Mouse (Mus musculus): ENCODE data around the gene Arid1a. TPM values are rescaled to one million over a fixed set of nuclear protein-coding genes. Genes with fewer than 3 reads are reported as not detected.
A peak's percentile ranks its signal among the peaks of the same experiment; 100 is the strongest.

Arid1a gene
- polyA plus RNA-seq, 1 experiment from 2014 or later = 24.2 TPM

- Histone ChIP-seq H3K4me3 (ENCODE audit: low read length) (peak overlapping the region; percentile 92), H3K27me3 (replicated peaks; ENCODE audit: control insufficient read depth, insufficient read depth, low read length) (no peaks in the 10 kb centered on the region), H3K9me3 (ENCODE audit: control insufficient read depth, low read length) (no peaks in the 10 kb centered on the region), H3K4me1 (ENCODE audit: control insufficient read depth, insufficient read depth, low read depth, low read length) (peaks cover 21% of the 10 kb centered on the region), H3K36me3 (ENCODE audit: control insufficient read depth, insufficient read depth, low read length) (no peaks in the 10 kb centered on the region), H3K9ac (ENCODE audit: low read depth, low read length) (peak overlapping the region; percentile 99), H3K4me2 (ENCODE audit: low read length) (peak overlapping the region; percentile 71), H3K27ac (ENCODE audit: low read depth, low read length) (peak overlapping the region; percentile 90)
- under 1% methylated on average over 47 of the region's 69 CpGs for WGBS
- peak; percentile 75 for ATAC-seq
Measured at GRCm38 (mm10) chr4:133632483-133633327, 123.9 kb downstream of the Arid1a start.

GRCm38 (mm10) chr4:133631769-133632411 is 124.7 kb downstream of the Arid1a start:
- no peaks in the 10 kb centered on the region for H3K27me3 ChIP-seq (replicated peaks; ENCODE audit: control insufficient read depth, insufficient read depth, low read length)
- H3K4me1 ChIP-seq (ENCODE audit: control insufficient read depth, insufficient read depth, low read depth, low read length) = peaks cover 21% of the 10 kb centered on the region
- peak overlapping the region; percentile 92 for H3K4me3 ChIP-seq (ENCODE audit: low read length)
- peak overlapping the region; percentile 99 for H3K9ac ChIP-seq (ENCODE audit: low read depth, low read length)
- H3K9me3 ChIP-seq (ENCODE audit: control insufficient read depth, low read length) = no peaks in the 10 kb centered on the region
- ATAC-seq = no peak
- no peaks in the 10 kb centered on the region for H3K36me3 ChIP-seq (ENCODE audit: control insufficient read depth, insufficient read depth, low read length)
- H3K4me2 ChIP-seq (ENCODE audit: low read length) = peak overlapping the region; percentile 71
- WGBS = 30% methylated on average over 9 of the region's 9 CpGs
- H3K27ac ChIP-seq (ENCODE audit: low read depth, low read length) = no peak overlapping the region

- Histone ChIP-seq H3K4me3 (ENCODE audit: low read length) (no peak overlapping the region), H3K27me3 (replicated peaks; ENCODE audit: control insufficient read depth, insufficient read depth, low read length) (no peaks in the 10 kb centered on the region), H3K36me3 (ENCODE audit: control insufficient read depth, insufficient read depth, low read length) (0 out of 2 replicates have a peak, but pooled peaks cover under 1% of the 10 kb centered on the region), H3K4me1 (ENCODE audit: control insufficient read depth, insufficient read depth, low read depth, low read length) (peaks cover 21% of the 10 kb centered on the region), H3K9me3 (ENCODE audit: control insufficient read depth, low read length) (no peaks in the 10 kb centered on the region), H3K27ac (ENCODE audit: low read depth, low read length) (no peak overlapping the region), H3K4me2 (ENCODE audit: low read length) (peak overlapping the region; percentile 71), H3K9ac (ENCODE audit: low read depth, low read length) (no peak overlapping the region)
- 84% methylated on average over 14 of the region's 14 CpGs for WGBS
- ATAC-seq = no peak
Measured at GRCm38 (mm10) chr4:133631071-133631768, 125.3 kb downstream of the Arid1a start.

- H3K9ac ChIP-seq (ENCODE audit: low read depth, low read length) = no peak overlapping the region
- H3K27ac ChIP-seq (ENCODE audit: low read depth, low read length) = no peak overlapping the region
- no peaks in the 10 kb centered on the region for H3K27me3 ChIP-seq (replicated peaks; ENCODE audit: control insufficient read depth, insufficient read depth, low read length)
- peaks cover 7% of the 10 kb centered on the region; the same call in 1 of the 2 replicates for H3K36me3 ChIP-seq (ENCODE audit: control insufficient read depth, insufficient read depth, low read length)
- WGBS = 90% methylated on average over 8 of the region's 8 CpGs
- no peak for ATAC-seq
- H3K4me3 ChIP-seq (ENCODE audit: low read length) = no peak overlapping the region
- H3K4me1 ChIP-seq (ENCODE audit: control insufficient read depth, insufficient read depth, low read depth, low read length) = peaks cover 21% of the 10 kb centered on the region
- H3K4me2 ChIP-seq (ENCODE audit: low read length) = no peak overlapping the region
- no peaks in the 10 kb centered on the region for H3K9me3 ChIP-seq (ENCODE audit: control insufficient read depth, low read length)
Measured at GRCm38 (mm10) chr4:133630326-133630920, 126.1 kb downstream of the Arid1a start.

GRCm38 (mm10) chr4:133629191-133629590 is 127.4 kb downstream of the Arid1a start:
- no peak overlapping the region for H3K4me3 ChIP-seq (ENCODE audit: low read length)
- no peak for ATAC-seq
- H3K9me3 ChIP-seq (ENCODE audit: control insufficient read depth, low read length) = no peaks in the 10 kb centered on the region
- H3K27ac ChIP-seq (ENCODE audit: low read depth, low read length) = no peak overlapping the region
- H3K9ac ChIP-seq (ENCODE audit: low read depth, low read length) = no peak overlapping the region
- no peaks in the 10 kb centered on the region for H3K27me3 ChIP-seq (replicated peaks; ENCODE audit: control insufficient read depth, insufficient read depth, low read length)
- no peak overlapping the region for H3K4me2 ChIP-seq (ENCODE audit: low read length)
- H3K4me1 ChIP-seq (ENCODE audit: control insufficient read depth, insufficient read depth, low read depth, low read length) = peaks cover 21% of the 10 kb centered on the region
- peaks cover 8% of the 10 kb centered on the region; the same call in 1 of the 2 replicates for H3K36me3 ChIP-seq (ENCODE audit: control insufficient read depth, insufficient read depth, low read length)
- WGBS = 78% methylated on average over 7 of the region's 7 CpGs

Small RNAs within 50 kb of the gene (microRNA-seq; reads per million reads assigned to microRNA genes)
- not detected for gene Mir7227

Other genes with a start within 250 kb of the Arid1a start
- gene Kdf1, start 237.8 kb downstream of the Arid1a start, polyA plus RNA-seq (2015; fragmentation: Nextera tagmentation; extraction: Ambion mirVana) = 0.39 and 0.50 TPM in 2 replicates
- gene Nudc, start 210.8 kb downstream of the Arid1a start, polyA plus RNA-seq (2015; fragmentation: Nextera tagmentation; extraction: Ambion mirVana) = 246 and 265 TPM in 2 replicates
- gene Nr0b2, start 203.4 kb downstream of the Arid1a start, polyA plus RNA-seq (2015; fragmentation: Nextera tagmentation; extraction: Ambion mirVana) = 0.36 TPM in 1 of 2 replicates, not detected in the other
- 5.9 and 7.6 TPM in 2 replicates for gene Gpatch3, start 182.0 kb downstream of the Arid1a start, polyA plus RNA-seq (2015; fragmentation: Nextera tagmentation; extraction: Ambion mirVana)
- gene Gpn2, start 172.4 kb downstream of the Arid1a start, polyA plus RNA-seq (2015; fragmentation: Nextera tagmentation; extraction: Ambion mirVana) = 16.6 and 16.9 TPM in 2 replicates
- 2.1 and 2.2 TPM in 2 replicates for gene Sfn, start 154.6 kb downstream of the Arid1a start, polyA plus RNA-seq (2015; fragmentation: Nextera tagmentation; extraction: Ambion mirVana)
- 3.6 and 3.7 TPM in 2 replicates for gene Zdhhc18, start 106.6 kb downstream of the Arid1a start, polyA plus RNA-seq (2015; fragmentation: Nextera tagmentation; extraction: Ambion mirVana)
- gene Pigv, start 84.1 kb downstream of the Arid1a start, polyA plus RNA-seq (2015; fragmentation: Nextera tagmentation; extraction: Ambion mirVana) = 14.1 and 15.9 TPM in 2 replicates
- 25.7 and 28.2 TPM in 2 replicates for gene Rps6ka1, start 131.0 kb upstream of the Arid1a start, polyA plus RNA-seq (2015; fragmentation: Nextera tagmentation; extraction: Ambion mirVana)
- gene Hmgn2, start 211.9 kb upstream of the Arid1a start, polyA plus RNA-seq (2015; fragmentation: Nextera tagmentation; extraction: Ambion mirVana) = 909 and 1,029 TPM in 2 replicates
- gene Dhdds, start 244.1 kb upstream of the Arid1a start, polyA plus RNA-seq (2015; fragmentation: Nextera tagmentation; extraction: Ambion mirVana) = 49.7 and 49.8 TPM in 2 replicates